Mouse (Mus musculus) granulocyte monocyte progenitor cell, adult 5-6 weeks (primary cell): Measurements from ENCODE around the gene Hhip. TPM values are rescaled to one million over a fixed set of nuclear protein-coding genes. Genes with fewer than 3 reads are reported as not detected.

Source experiments
- ATAC-seq: replicated peaks from 2 replicates; pipeline ENCODE4 v1.8.0; 2016; ENCODE audit warnings: mild to moderate bottlenecking, moderate TSS enrichment, inconsistent platforms; ENCODE audit not compliant: poor library complexity, severe bottlenecking
- total RNA-seq, 2 experiments: library from RNA; stranded (forward) in 1 of 2; stranded (reverse) in 1 of 2; fragments of 200-712, 200-1000 nt in 1 of 2; fragments of >200 nt in 1 of 2; fragmentation: Nextera tagmentation in 1 of 2; gene quantifications; 2 replicates each; pipeline ENCODE4 v1.2.3; 2014 to 2017

The Hhip gene
- not detected in 2 replicates for total RNA-seq (2014; fragmentation: Nextera tagmentation)
- not detected in 2 replicates for total RNA-seq (2017)

DNA sequence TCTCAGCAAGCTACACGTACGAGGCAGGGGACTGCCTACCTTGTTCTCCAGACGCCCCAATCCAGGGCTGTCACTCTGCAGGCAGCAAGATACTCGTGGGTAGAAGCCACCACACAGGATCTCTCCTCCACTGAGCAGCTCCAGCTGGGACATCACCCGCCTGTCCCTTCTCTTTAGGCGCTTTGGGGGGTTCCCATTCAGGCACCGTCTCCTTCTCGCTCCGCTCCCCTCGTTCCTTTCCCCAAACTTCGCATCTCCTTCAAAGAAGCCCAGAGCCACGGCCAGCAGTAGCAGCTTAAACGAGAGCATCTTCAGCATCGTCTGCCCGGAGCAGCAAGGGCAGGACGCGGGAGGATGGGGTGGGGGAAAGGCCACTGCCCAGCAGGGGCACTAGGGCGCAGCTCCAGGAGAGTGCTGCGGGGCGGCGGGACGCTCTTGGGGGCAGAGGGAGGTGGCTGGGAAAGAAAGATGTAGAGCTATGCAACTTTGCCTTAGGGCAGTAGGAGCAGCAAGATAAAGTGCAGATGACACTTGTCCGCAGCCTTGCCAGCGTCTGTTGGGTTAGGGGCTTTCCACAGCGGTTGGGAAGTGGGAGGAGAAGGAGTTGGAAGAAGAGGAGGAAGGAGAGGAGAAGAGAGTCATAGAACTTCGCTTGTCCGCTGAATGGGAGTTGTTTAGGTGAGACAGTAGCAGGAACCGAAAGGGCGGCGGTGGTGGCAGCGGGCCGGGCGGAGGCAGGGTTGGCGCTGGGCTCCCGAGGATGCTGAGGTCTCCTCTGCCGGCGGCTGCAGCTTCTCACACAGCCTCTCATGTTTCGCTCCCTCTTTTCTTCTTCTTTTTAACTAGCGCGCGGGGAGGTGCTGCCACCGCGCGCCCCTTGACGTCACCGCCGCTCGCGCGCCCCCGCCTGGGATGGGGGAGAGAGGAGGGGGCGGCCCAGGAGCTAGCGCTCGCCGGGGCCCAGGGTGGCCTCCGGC is at the start of gene Hhip:
Gene Hhip, minus strand, starts transcription at position 809 of the 977 bp plus-strand sequence.
- ATAC-seq: peak; percentile 83

DNA sequence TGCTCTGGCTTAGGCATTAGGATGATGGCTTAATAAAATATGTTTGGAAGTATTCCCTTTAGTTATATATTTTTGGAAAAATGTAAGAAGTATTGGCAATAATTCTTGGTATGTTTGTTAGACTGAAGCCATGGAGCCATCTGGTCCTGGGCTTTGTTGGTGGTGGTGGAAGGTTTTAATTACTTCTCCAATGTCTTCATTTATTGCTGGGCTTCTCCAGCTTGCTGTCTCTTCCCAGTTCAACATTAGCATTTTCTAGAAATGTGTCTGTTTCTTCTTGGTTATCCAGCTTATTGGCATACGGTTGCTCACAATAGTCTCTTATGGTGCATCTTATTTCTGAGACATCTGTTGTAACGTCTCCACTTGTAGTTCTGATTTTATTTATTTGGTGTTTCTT is 29.2 kb upstream of the Hhip start:
- no peak for ATAC-seq

- ATAC-seq: no peak
Observed at GRCm38 (mm10) chr8:80058193-80058592, 387 bp upstream of the Hhip start.

- no peak for ATAC-seq
Observed at GRCm38 (mm10) chr8:80056331-80057070, 1.3 kb downstream of the Hhip start.

DNA sequence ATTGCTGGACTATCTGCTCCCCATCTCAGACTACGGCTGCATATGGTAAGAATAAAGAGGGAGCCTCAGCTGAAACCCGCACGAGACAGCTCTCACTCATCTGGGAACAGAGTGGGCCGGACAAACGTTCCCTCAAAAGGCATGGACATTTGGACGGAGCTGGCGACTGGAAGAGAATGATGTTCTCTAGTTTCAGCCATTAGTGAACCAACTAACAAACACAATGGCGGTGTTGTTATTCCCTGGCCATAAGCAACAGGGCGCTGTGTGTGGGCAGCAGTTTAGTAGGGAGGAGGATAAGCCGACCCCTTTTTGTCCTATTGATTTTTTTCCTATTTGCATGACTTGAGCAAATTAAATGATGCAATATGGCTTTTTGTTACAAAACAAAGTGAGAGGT is 2.0 kb downstream of the Hhip start:
- no peak for ATAC-seq

DNA sequence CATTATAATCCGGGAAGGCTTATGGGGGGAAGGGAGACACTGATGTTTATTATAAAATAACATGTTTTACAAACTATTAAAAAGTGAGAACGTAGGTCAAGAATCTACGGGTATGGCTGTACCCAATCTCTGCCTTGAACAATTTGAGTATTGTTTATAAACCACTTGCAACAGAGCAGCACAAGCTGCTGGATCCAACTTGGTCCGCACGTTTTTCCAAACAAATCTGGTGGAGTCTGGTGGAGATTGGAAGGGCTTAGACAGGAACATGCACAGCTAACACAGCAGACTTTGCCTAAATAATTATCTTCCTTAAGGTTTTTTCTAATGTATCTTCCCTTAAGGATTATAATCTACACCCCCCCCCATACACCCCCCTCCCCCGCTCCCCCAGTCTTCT is 2.7 kb downstream of the Hhip start:
- ATAC-seq: no peak

GRCm38 (mm10) chr8:80054216-80054615 is 3.6 kb downstream of the Hhip start:
- ATAC-seq: no peak

- ATAC-seq: no peak
Observed at GRCm38 (mm10) chr8:80052838-80053237, 5.0 kb downstream of the Hhip start.

- ATAC-seq: no peak; the same call in 1 of the 2 replicates
Observed at GRCm38 (mm10) chr8:80051494-80051893, 6.3 kb downstream of the Hhip start.

DNA sequence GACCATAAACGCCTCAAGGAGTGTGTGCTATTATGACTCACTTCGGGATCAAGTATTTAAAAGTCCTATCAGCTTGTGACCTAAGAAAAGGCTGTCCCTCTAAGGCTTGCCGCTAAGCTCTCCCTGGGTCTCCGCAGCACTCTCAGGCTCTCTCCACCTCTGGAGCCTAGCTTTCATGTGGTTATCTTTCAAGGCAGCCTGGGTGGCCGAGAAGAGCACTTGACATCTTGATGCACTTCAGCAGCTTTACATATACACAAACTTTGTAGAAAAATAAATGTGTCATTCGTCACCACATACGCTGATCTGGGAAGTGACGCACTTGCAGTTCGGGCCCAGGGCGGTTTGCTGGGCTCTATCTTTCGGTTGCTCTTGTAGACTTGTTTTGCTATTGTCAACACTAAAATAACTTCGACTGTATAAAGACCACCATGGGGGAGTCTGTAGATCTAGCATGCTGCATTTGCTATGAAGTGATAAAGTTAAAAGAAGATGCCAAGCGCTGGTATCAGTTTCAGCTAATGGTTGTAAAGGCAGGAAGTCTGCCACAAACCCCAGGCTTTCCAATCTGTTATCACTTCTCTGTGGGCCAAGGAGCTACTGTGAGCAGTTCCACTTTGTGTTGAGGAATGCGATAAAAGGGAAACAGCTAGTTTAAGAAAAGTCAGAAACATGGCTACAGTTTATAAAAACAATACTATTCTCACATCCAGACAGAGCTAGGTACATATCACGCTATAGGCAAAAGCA is 8.4 kb downstream of the Hhip start:
- no peak for ATAC-seq

DNA sequence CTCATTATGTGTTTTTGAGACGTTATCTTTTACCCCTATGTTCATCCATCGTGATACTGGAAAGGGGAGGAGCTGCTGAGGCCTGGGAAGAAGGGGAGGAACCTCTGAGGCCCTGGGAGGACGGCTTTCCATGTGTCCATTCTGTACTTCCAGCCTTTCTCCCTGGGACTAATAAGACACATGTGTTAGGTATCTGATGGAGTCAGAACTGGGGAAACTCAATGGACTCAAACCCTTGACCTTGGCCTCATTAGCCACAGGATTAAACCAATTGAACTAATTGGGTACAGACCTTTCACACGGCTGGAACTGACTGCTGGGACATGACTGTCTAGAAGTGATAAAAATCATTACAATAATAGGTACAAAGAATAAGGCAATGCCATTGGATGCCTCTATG is 9.6 kb downstream of the Hhip start:
- ATAC-seq: no peak

DNA sequence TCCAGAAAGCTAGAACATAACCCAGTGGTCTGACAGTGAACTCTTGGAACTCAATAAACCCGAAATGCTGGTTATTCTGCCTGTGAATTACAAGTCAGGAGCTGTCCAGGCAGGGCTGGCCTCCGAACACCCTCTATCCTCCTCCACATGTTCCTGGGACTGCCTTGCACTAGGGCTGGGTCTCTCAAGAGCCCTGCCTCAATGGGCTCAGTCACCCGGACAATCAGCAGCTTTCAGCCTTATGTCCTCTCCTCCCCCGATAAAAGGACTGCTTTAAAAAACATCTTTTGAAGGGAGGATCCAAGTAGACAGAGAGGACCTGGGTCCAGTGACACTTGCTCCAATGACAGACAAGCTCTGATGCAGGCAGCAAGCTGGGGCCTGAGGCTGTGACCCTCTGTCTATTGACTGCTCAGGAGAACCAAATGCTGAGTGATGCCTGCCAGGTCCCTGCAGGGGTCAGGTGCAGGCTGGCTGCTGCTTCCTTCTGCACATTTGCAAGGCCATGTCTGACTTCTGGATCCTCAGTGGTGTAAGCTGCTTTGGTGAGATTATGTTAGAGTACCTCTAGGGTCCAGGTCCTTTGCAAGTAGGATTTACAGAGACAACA is 20.1 kb downstream of the Hhip start:
- ATAC-seq: no peak

DNA sequence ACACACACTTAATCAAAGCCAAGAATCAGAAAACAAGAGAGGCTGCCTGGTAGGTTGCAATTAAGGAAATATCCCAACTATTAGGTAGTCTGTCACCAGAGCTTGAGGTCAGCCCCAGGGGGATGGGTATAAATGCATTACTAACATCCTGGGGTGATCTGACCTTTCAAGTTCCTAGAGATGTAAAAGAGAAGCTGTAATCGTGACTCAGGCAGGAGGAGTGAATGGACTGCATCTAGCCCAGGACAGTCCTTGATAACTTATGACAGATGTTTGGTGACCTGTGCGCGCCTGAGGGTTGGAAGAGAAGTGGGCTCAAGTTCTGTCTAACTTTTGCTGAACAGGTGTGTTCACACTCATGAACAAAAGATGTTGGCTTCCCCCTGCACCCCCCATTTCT is 25.2 kb downstream of the Hhip start:
- ATAC-seq: no peak

DNA sequence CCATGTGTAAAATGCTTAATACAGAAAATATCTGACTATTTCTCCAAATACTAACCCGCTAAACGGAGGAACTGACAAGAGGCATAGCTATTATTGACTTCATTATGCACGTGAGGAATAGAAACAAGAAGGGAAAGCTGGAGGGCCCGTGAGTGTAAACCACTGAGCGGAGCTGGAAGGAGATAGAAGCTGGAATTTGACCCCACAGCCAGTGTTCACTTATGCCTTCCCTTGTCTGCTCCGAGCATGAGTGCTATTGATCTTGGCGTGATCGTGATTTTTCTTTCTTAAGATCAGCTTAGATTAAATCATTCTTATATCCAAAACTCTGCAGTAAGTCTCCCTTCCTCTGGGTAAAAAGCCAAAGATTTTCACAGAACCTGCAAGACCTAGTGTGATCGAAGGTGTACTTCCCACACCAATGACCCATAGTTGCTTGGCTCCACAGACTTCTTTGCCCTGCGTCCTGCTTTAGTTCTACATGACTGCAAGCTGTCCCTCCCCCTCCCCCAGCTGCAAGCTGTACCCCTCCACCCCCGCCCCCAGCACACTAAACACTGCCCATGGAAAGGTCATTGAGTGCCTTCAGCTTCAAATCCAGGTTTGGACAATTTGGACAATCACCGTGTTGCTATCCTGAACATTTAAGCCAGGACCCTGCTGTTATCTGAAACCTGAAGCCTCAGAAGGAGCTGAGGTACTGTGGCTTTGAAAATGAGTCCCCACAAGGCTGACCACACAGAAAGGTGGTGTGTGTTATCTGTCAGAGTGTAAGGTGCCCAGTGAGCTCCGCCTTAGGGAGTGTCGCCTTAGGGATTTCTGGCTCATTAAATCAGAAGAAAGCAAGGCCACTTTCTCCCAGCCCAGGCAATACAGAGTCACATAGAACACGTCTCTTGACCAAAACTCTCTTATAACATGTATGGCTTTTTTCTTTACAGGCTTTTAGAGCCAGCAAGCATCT is 26.2 kb downstream of the Hhip start:
- ATAC-seq: no peak

DNA sequence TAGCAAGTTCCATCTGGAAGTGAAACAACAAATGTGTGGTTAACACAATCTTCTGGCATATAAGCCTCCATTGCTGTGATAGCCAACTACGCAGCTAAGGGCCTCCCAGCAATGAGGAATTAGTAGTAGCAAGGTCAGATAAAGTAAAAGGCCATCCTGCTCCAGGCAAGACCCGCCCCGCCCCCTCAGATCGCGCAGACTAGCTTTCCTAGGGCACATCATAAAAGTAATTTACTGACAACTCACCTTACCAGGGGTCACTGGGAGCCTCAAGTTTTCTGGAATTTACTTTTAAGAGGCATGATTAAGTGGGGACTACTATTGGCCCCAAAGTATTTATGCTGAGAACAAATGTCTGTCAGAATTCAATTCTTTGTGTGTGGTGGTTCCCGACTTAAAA is 28.2 kb downstream of the Hhip start:
- ATAC-seq: no peak

- ATAC-seq: no peak
Observed at GRCm38 (mm10) chr8:80020469-80020868, 37.3 kb downstream of the Hhip start.

GRCm38 (mm10) chr8:80015818-80016217 is 42.0 kb downstream of the Hhip start:
- ATAC-seq: no peak

DNA sequence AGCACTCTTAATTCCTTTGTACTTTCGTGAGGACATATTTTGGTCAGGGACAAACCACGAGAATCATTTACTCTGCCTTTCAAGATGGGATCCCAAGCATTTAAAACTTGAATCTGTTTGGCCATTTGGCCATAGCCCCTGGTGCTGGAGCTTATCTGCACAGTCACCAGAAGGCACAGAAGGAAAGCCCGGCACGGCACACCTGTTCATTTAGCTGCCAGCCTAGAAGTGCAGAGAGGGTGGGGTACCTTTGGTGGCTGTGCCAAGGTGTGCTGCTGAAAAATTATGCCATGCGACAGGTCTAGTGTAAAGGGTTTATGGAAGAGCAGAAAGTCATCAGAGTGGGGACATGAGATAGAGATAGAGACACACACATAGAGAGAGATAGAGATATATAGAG is 53.4 kb downstream of the Hhip start:
- ATAC-seq: no peak

GRCm38 (mm10) chr8:80002313-80002712 is 55.5 kb downstream of the Hhip start:
- no peak for ATAC-seq
